31 mouse cellular contexts compared by ENCODE assay signal in the genomic region with DNA sequence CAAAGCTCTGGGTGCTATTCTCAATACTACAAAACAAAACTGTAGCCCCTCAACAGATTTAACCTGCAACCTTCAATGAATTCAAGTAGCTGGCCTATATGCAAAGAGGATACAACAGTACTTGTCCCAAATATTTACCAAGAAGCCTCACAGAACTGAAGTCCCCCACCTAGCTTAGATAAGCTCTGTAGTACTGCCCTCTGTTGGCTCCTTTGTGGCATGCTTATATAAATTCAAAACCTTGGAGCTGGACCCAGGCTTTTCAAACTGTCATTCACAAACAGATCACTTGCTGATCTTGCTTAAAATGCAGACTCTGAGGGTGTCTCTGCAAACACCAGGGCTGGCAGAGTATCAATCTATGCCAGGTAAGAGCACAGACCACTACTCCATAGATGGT. TPM values are rescaled to one million over a fixed set of nuclear protein-coding genes. Genes with fewer than 3 reads are reported as not detected.
DNase-seq lines count a peak whose midpoint lies in the region; ATAC-seq and TF ChIP-seq lines count a peak whose summit lies in the region.
"Had no signal": no experiment of that assay in that cellular context is flagged by ENCODE, and none has a peak within 500 bp of the region (broad histone marks: within the 10 kb centered on the region; RNA-seq: fewer than 3 reads in every experiment).

No protein-coding gene starts in this region.

- no peak overlapping the region for H3K9ac ChIP-seq in hindbrain, embryonic 14.5 days
- no peak overlapping the region for H3K9ac ChIP-seq in hindbrain, embryonic 12.5 days
- H3K9ac ChIP-seq in midbrain, postnatal 0 days (replicated peaks; ENCODE audit: low read length, poor library complexity, severe bottlenecking) = no peak overlapping the region
- no peak overlapping the region for H3K9ac ChIP-seq in midbrain, embryonic 14.5 days (replicated peaks; ENCODE audit: low read length)
- H3K9ac ChIP-seq: embryonic facial prominence, embryonic 13.5 days; forebrain, embryonic 12.5 days; heart, embryonic 13.5 days; kidney, embryonic 15.5 days; liver, embryonic 15.5 days had no signal

- no peaks in the 10 kb centered on the region for H3K36me3 ChIP-seq in hindbrain, embryonic 14.5 days (replicated peaks; ENCODE audit: control insufficient read depth, insufficient read depth)
- no peaks in the 10 kb centered on the region for H3K36me3 ChIP-seq in hindbrain, embryonic 12.5 days
- H3K36me3 ChIP-seq in midbrain, postnatal 0 days (ENCODE audit: insufficient read depth, low read length) = no peaks in the 10 kb centered on the region
- no peaks in the 10 kb centered on the region for H3K36me3 ChIP-seq in midbrain, embryonic 14.5 days (ENCODE audit: control insufficient read depth, insufficient read depth, low read length)
- H3K36me3 ChIP-seq: embryonic facial prominence, embryonic 13.5 days; forebrain, embryonic 12.5 days; G1E; heart, embryonic 13.5 days; kidney, embryonic 15.5 days; limb, embryonic 10.5 days; liver, embryonic 15.5 days; midbrain, embryonic 10.5 days had no signal

- no peaks in the 10 kb centered on the region for H3K4me1 ChIP-seq in hindbrain, embryonic 14.5 days (replicated peaks; ENCODE audit: control insufficient read depth, insufficient read depth, low read length)
- no peaks in the 10 kb centered on the region for H3K4me1 ChIP-seq in hindbrain, embryonic 12.5 days
- H3K4me1 ChIP-seq in midbrain, postnatal 0 days (ENCODE audit: insufficient read depth, low read length) = no peaks in the 10 kb centered on the region
- H3K4me1 ChIP-seq in midbrain, embryonic 14.5 days (ENCODE audit: control insufficient read depth, insufficient read depth, low read length) = no peaks in the 10 kb centered on the region
- H3K4me1 ChIP-seq: embryonic facial prominence, embryonic 13.5 days; forebrain, embryonic 12.5 days; heart, embryonic 13.5 days; kidney, embryonic 15.5 days; limb, embryonic 10.5 days; liver, embryonic 15.5 days; midbrain, embryonic 10.5 days had no signal

- H3K27me3 ChIP-seq in hindbrain, embryonic 14.5 days (ENCODE audit: control insufficient read depth, insufficient read depth, low read length) = no peaks in the 10 kb centered on the region
- no peaks in the 10 kb centered on the region for H3K27me3 ChIP-seq in hindbrain, embryonic 12.5 days
- H3K27me3 ChIP-seq in midbrain, postnatal 0 days (ENCODE audit: insufficient read depth, low read length) = no peaks in the 10 kb centered on the region
- no peaks in the 10 kb centered on the region for H3K27me3 ChIP-seq in midbrain, embryonic 14.5 days (ENCODE audit: control insufficient read depth, insufficient read depth, low read length)
- H3K27me3 ChIP-seq: embryonic facial prominence, embryonic 13.5 days; forebrain, embryonic 12.5 days; heart, embryonic 13.5 days; kidney, embryonic 15.5 days; liver, embryonic 15.5 days had no signal

- H3K4me2 ChIP-seq in hindbrain, embryonic 14.5 days (replicated peaks) = no peak overlapping the region
- no peak overlapping the region for H3K4me2 ChIP-seq in hindbrain, embryonic 12.5 days (replicated peaks)
- no peak overlapping the region for H3K4me2 ChIP-seq in midbrain, postnatal 0 days (ENCODE audit: low read depth, low read length, poor library complexity, severe bottlenecking)
- H3K4me2 ChIP-seq in midbrain, embryonic 14.5 days (ENCODE audit: low read length) = no peak overlapping the region
- H3K4me2 ChIP-seq: embryonic facial prominence, embryonic 13.5 days; forebrain, embryonic 12.5 days; heart, embryonic 13.5 days; kidney, embryonic 15.5 days; liver, embryonic 15.5 days had no signal

- no peak overlapping the region for H3K4me3 ChIP-seq in hindbrain, embryonic 14.5 days (replicated peaks; ENCODE audit: low read length)
- no peak overlapping the region for H3K4me3 ChIP-seq in hindbrain, embryonic 12.5 days
- H3K4me3 ChIP-seq in midbrain, postnatal 0 days (ENCODE audit: low read depth, low read length) = no peak overlapping the region
- no peak overlapping the region for H3K4me3 ChIP-seq in midbrain, embryonic 14.5 days (replicated peaks; ENCODE audit: low read depth, low read length)
- H3K4me3 ChIP-seq: embryonic facial prominence, embryonic 13.5 days; erythroblast, embryonic 14.5 days; forebrain, embryonic 12.5 days; heart, embryonic 13.5 days; kidney, embryonic 15.5 days; limb, embryonic 10.5 days; liver, embryonic 15.5 days; midbrain, embryonic 10.5 days had no signal

- H3K27ac ChIP-seq in hindbrain, embryonic 14.5 days = no peak overlapping the region
- no peak overlapping the region for H3K27ac ChIP-seq in hindbrain, embryonic 12.5 days
- no peak overlapping the region for H3K27ac ChIP-seq in midbrain, postnatal 0 days (ENCODE audit: low read depth, low read length)
- no peak overlapping the region for H3K27ac ChIP-seq in midbrain, embryonic 14.5 days (replicated peaks; ENCODE audit: low read depth, low read length)
- H3K27ac ChIP-seq: embryonic facial prominence, embryonic 13.5 days; forebrain, embryonic 12.5 days; heart, embryonic 13.5 days; kidney, embryonic 15.5 days; limb, embryonic 10.5 days; liver, embryonic 15.5 days; macrophage; midbrain, embryonic 10.5 days had no signal

- H3K9me3 ChIP-seq in hindbrain, embryonic 14.5 days (ENCODE audit: control insufficient read depth, low read length) = no peaks in the 10 kb centered on the region
- H3K9me3 ChIP-seq in hindbrain, embryonic 12.5 days (replicated peaks) = peaks cover 9% of the 10 kb centered on the region
- no peaks in the 10 kb centered on the region for H3K9me3 ChIP-seq in midbrain, postnatal 0 days (ENCODE audit: low read length)
- no peaks in the 10 kb centered on the region for H3K9me3 ChIP-seq in midbrain, embryonic 14.5 days (ENCODE audit: control insufficient read depth, low read length)
- H3K9me3 ChIP-seq: embryonic facial prominence, embryonic 13.5 days; kidney, embryonic 15.5 days; liver, embryonic 15.5 days had no signal

- TF ChIP-seq CTCF in midbrain, postnatal 0 days (IDR thresholded peaks at IDR 0.05) = 0 out of 2 replicates have a peak, but pooled peaks have one; percentile 18

- DNase-seq in hindbrain, embryonic 14.5 days (ENCODE audit: low spot score) = peak; percentile 13
- DNase-seq in midbrain, postnatal 0 days (ENCODE audit: low spot score) = no peak
- DNase-seq in midbrain, embryonic 14.5 days = no peak
- DNase-seq in CD4-positive helper T cell, adult 2 months (ENCODE audit: low read depth, low spot score) = peak; percentile 13
- peak; percentile 20 for DNase-seq in induced T-regulatory cell, adult 2 months (ENCODE audit: low read depth)
- DNase-seq in right cerebral cortex, postnatal 10 days (ENCODE audit: low spot score in 2 of 2) = no peak
- DNase-seq in adrenal gland, adult 8-10 months = no peak
- DNase-seq: adrenal gland, postnatal 14 days; cerebellum, adult 8-10 months; cerebellum, postnatal 36 days; embryo, embryonic 11 days; gastrocnemius, postnatal 10 days; heart, adult 11 months; heart, postnatal 14 days; kidney, postnatal 36 days; layer of hippocampus, adult 9-11 months; liver; right cerebral cortex, postnatal 14 days; spleen, adult 18-20 months had no signal

- ATAC-seq in hindbrain, embryonic 14.5 days (ENCODE audit: low FRiP score) = no peak
- ATAC-seq in hindbrain, embryonic 12.5 days (ENCODE audit: low FRiP score) = no peak
- no peak for ATAC-seq in midbrain, postnatal 0 days (ENCODE audit: low FRiP score)
- no peak for ATAC-seq in midbrain, embryonic 14.5 days (ENCODE audit: low FRiP score, low TSS enrichment)
- ATAC-seq: intestine, embryonic 16.5 days had no signal

RNA-seq across cellular contexts. Expression of gene Slamf1, which starts 35.7 kb away (rescaled TPM):
- polyA plus RNA-seq in hindbrain, embryonic 14.5 days (2014; fragmentation: Nextera tagmentation; extraction: Ambion mirVana) = 0.10 and 0.13 TPM in 2 replicates
- 0.29 and 0.31 TPM in 2 replicates for polyA plus RNA-seq in hindbrain, embryonic 12.5 days (2016; fragmentation: Nextera tagmentation; extraction: Ambion mirVana)
- 0.11 and 0.85 TPM in 2 replicates for total RNA-seq in midbrain, postnatal 0 days (2014; rRNA removed)
- polyA plus RNA-seq in midbrain, postnatal 0 days (2015; fragmentation: Nextera tagmentation; extraction: Ambion mirVana) = 0.19 and 0.21 TPM in 2 replicates
- polyA plus RNA-seq in midbrain, embryonic 14.5 days (2014; fragmentation: Nextera tagmentation; extraction: Ambion mirVana) = 0.05 and 0.15 TPM in 2 replicates
- under 1 TPM in 3 of 4 experiments, not detected in 1; 0.11 to 0.17 (median 0.15) TPM for total RNA-seq in adrenal gland, adult 8-10 months (2022)
- polyA plus RNA-seq: G1E had no signal

RNA-seq across cellular contexts. Expression of gene Cd48, which starts 49.4 kb away (rescaled TPM):
- 1.1 and 2.1 TPM in 2 replicates for polyA plus RNA-seq in hindbrain, embryonic 14.5 days (2014; fragmentation: Nextera tagmentation; extraction: Ambion mirVana)
- 0.48 and 0.52 TPM in 2 replicates for polyA plus RNA-seq in hindbrain, embryonic 12.5 days (2016; fragmentation: Nextera tagmentation; extraction: Ambion mirVana)
- total RNA-seq in midbrain, postnatal 0 days (2014; rRNA removed) = 0.77 and 1.1 TPM in 2 replicates
- polyA plus RNA-seq in midbrain, postnatal 0 days (2015; fragmentation: Nextera tagmentation; extraction: Ambion mirVana) = 0.88 and 0.99 TPM in 2 replicates
- polyA plus RNA-seq in midbrain, embryonic 14.5 days (2014; fragmentation: Nextera tagmentation; extraction: Ambion mirVana) = 0.24 and 1.9 TPM in 2 replicates
- total RNA-seq in adrenal gland, adult 8-10 months (2022) = 1 to 10 TPM; 2.5 to 6.8 (median 4.1) TPM
- total RNA-seq: G1E had no signal
- polyA plus RNA-seq: erythroblast, embryonic 14.5 days; G1E had no signal

Comparison
In these comparisons a context has a peak if more than half of its experiments do, and no peak if none do; other contexts are left out.
1. DNase-seq: peak in hindbrain, embryonic 14.5 days (single experiment), CD4-positive helper T cell, adult 2 months (single experiment) and induced T-regulatory cell, adult 2 months (single experiment); none in midbrain, postnatal 0 days (single experiment), midbrain, embryonic 14.5 days (single experiment), right cerebral cortex, postnatal 10 days (0 of 2) and adrenal gland, adult 8-10 months (single experiment).